Mouse (Mus musculus) olfactory bulb, adult 2 months (tissue): ENCODE results near the gene Gm136.

ENCODE experiments used
- CTCF ChIP-seq: fragments of 200-500 bp; IDR thresholded peaks from 2 replicates; pipeline ENCODE4 v1.5.1; 2012; ENCODE audit warnings: low read depth, mild to moderate bottlenecking, low read length, moderate library complexity; ENCODE audit not compliant: insufficient read depth
- POLR2A ChIP-seq: fragments of 200-500 bp; IDR thresholded peaks from 2 replicates; pipeline ENCODE4 v1.6.1; 2012; ENCODE audit warnings: mild to moderate bottlenecking, low read depth, low read length, moderate library complexity; ENCODE audit not compliant: insufficient read depth

- TF ChIP-seq CTCF: no peak
- no peak for TF ChIP-seq POLR2A
Measured at GRCm38 (mm10) chr4:34756163-34756562, at the start of gene Gm136.
